Mouse (Mus musculus): Measurements from ENCODE around the gene Socs7.

DNA sequence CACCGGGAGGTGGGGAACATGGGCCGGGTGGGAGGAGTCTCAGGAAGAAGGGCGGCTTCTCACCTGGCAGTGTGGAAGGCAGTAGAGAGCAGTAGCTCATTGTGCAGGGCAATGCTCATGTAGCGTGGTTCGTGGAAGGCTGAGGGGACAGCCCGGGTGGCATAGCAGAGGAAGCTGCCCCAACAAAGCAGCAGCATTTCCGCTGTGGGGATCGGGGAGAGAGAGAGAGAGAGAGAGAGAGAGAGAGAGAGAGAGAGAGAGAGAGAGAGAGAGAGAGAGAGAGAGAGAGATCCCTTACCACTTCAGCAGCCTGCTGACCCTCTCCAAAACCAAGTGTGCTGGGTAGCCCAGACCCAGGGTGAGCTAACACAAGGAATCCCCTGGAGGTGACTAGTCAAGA is 19.2 kb upstream of the Socs7 start:
- TF ChIP-seq CHD2 (IDR thresholded peaks at IDR 0.05; ENCODE audit: low read depth, low read length) (no peak), HCFC1 (IDR thresholded peaks at IDR 0.05; ENCODE audit: borderline replicate concordance, insufficient read depth, low read length) (no peak), ZNF384 (IDR thresholded peaks at IDR 0.05; ENCODE audit: low read depth, low read length) (no peak), ZC3H11A (IDR thresholded peaks at IDR 0.05; ENCODE audit: borderline replicate concordance, low read depth, low read length) (no peak)
